Mouse (Mus musculus) embryonic facial prominence, embryonic 12.5 days (tissue): ENCODE results near the gene Itga9. TPM values are rescaled to one million over a fixed set of nuclear protein-coding genes. Genes with fewer than 3 reads are reported as not detected.

Experiments used
- ATAC-seq: fragments of 200-750 bp; cut with Nextera tagmentation; 2 replicates; pipeline ENCODE4 v1.8.0; 2017; ENCODE audit not compliant: insufficient number of reproducible peaks, insufficient read depth, low FRiP score, low TSS enrichment
- H3K27ac ChIP-seq: fragments of 300-500 bp; sonication (generic); 2 replicates; pipeline ENCODE4 v1.5.1; 2016; ENCODE audit warnings: mild to moderate bottlenecking
- H3K27me3 ChIP-seq: fragments of 300-500 bp; sonication (generic); 2 replicates; pipeline ENCODE4 v1.6.1; 2016; ENCODE audit warnings: mild to moderate bottlenecking, moderate library complexity
- H3K36me3 ChIP-seq: fragments of 300-500 bp; sonication (generic); 2 replicates; pipeline ENCODE4 v1.6.1; 2016; ENCODE audit warnings: mild to moderate bottlenecking
- H3K4me1 ChIP-seq: fragments of 300-500 bp; sonication (generic); 2 replicates; pipeline ENCODE4 v1.6.1; 2016
- H3K4me2 ChIP-seq: fragments of 300-500 bp; sonication (generic); replicated peaks from 2 replicates; pipeline ENCODE4 v1.6.1; 2016; ENCODE audit warnings: mild to moderate bottlenecking, moderate library complexity
- H3K4me3 ChIP-seq: fragments of 300-500 bp; sonication (generic); 2 replicates; pipeline ENCODE4 v1.5.1; 2016; ENCODE audit warnings: mild to moderate bottlenecking
- H3K9ac ChIP-seq: fragments of 300-500 bp; sonication (generic); 2 replicates; pipeline ENCODE4 v1.6.1; 2016; ENCODE audit warnings: mild to moderate bottlenecking, moderate library complexity
- H3K9me3 ChIP-seq: fragments of 300-500 bp; sonication (generic); 2 replicates; pipeline ENCODE4 v1.6.1; 2016; ENCODE audit warnings: mild to moderate bottlenecking, moderate library complexity
- WGBS: fragments of 180-500 bp; shearing (Covaris S2); methylation state at CpG from one replicate; pipeline ENCODE4 v1.1.7; 2016; 5-methylcytosine and 5-hydroxymethylcytosine counted together
- polyA plus RNA-seq: library from polyadenylated mRNA; unstranded; fragments of >200 nt; fragmentation: Nextera tagmentation; extraction: Ambion mirVana; gene quantifications from 2 replicates; pipeline ENCODE4 v1.2.1, GENCODE M21; 2016

Itga9 gene
- polyA plus RNA-seq, 1 experiment from 2014 or later = 18.7 TPM

- Histone ChIP-seq H3K9ac (no peak overlapping the region), H3K4me1 (peaks cover 66% of the 10 kb centered on the region), H3K9me3 (no peaks in the 10 kb centered on the region), H3K4me2 (no peak overlapping the region), H3K36me3 (no peaks in the 10 kb centered on the region), H3K27ac (peak overlapping the region; percentile 67; the same call in 1 of the 2 replicates), H3K27me3 (no peaks in the 10 kb centered on the region), H3K4me3 (no peak overlapping the region)
- no peak for ATAC-seq
- WGBS = 47% methylated on average over 8 of the region's 8 CpGs
Measured at GRCm38 (mm10) chr9:118761953-118762590, 155.6 kb downstream of the Itga9 start.

- Histone ChIP-seq H3K9me3 (no peaks in the 10 kb centered on the region), H3K9ac (no peak overlapping the region), H3K4me3 (no peak overlapping the region), H3K4me2 (no peak overlapping the region), H3K4me1 (peaks cover 66% of the 10 kb centered on the region), H3K36me3 (no peaks in the 10 kb centered on the region), H3K27ac (peak overlapping the region; percentile 67), H3K27me3 (no peaks in the 10 kb centered on the region)
- no peak for ATAC-seq
- WGBS = 27% methylated on average over 7 of the region's 7 CpGs
Measured at GRCm38 (mm10) chr9:118762759-118763158, 156.3 kb downstream of the Itga9 start.

GRCm38 (mm10) chr9:118763203-118763602 lies 156.7 kb downstream of the Itga9 start:
- Histone ChIP-seq H3K27me3 (no peaks in the 10 kb centered on the region), H3K4me2 (no peak overlapping the region), H3K9ac (no peak overlapping the region), H3K9me3 (no peaks in the 10 kb centered on the region), H3K27ac (peak overlapping the region; percentile 67; the same call in 1 of the 2 replicates), H3K36me3 (no peaks in the 10 kb centered on the region), H3K4me1 (peaks cover 66% of the 10 kb centered on the region), H3K4me3 (no peak overlapping the region)
- ATAC-seq = no peak
- WGBS = 51% methylated on average over 4 of the region's 4 CpGs

- no peaks in the 10 kb centered on the region for H3K27me3 ChIP-seq
- H3K36me3 ChIP-seq = no peaks in the 10 kb centered on the region
- 77% methylated on average over 3 of the region's 3 CpGs for WGBS
- H3K27ac ChIP-seq = 0 out of 2 replicates have a peak overlapping the region, but pooled peaks have one; percentile 20
- peaks cover 68% of the 10 kb centered on the region for H3K4me1 ChIP-seq
- H3K9me3 ChIP-seq = no peaks in the 10 kb centered on the region
- no peak overlapping the region for H3K4me2 ChIP-seq
- no peak overlapping the region for H3K4me3 ChIP-seq
- no peak for ATAC-seq
- H3K9ac ChIP-seq = no peak overlapping the region
Measured at GRCm38 (mm10) chr9:118763646-118764045, 157.2 kb downstream of the Itga9 start.

- Histone ChIP-seq H3K4me1 (peaks cover 61% of the 10 kb centered on the region), H3K27ac (peak overlapping the region; percentile 20; the same call in 1 of the 2 replicates)
Measured at GRCm38 (mm10) chr9:118765059-118765458, 158.6 kb downstream of the Itga9 start.

GRCm38 (mm10) chr9:118767008-118767407 lies 160.5 kb downstream of the Itga9 start:
- WGBS = 56% methylated on average over 7 of the region's 7 CpGs
- H3K4me3 ChIP-seq = no peak overlapping the region
- H3K9ac ChIP-seq = no peak overlapping the region
- H3K9me3 ChIP-seq = no peaks in the 10 kb centered on the region
- no peak for ATAC-seq
- H3K4me2 ChIP-seq = no peak overlapping the region
- no peaks in the 10 kb centered on the region for H3K36me3 ChIP-seq
- H3K4me1 ChIP-seq = peaks cover 57% of the 10 kb centered on the region
- H3K27me3 ChIP-seq = no peaks in the 10 kb centered on the region
- no peak overlapping the region for H3K27ac ChIP-seq

More at GRCm38 (mm10) chr9:118765059-118765458, 158.6 kb downstream of the Itga9 start:
- Histone ChIP-seq H3K27me3 (no peaks in the 10 kb centered on the region), H3K4me3 (no peak overlapping the region), H3K4me2 (no peak overlapping the region), H3K9ac (no peak overlapping the region), H3K36me3 (no peaks in the 10 kb centered on the region), H3K9me3 (no peaks in the 10 kb centered on the region)
- ATAC-seq = no peak

- no peaks in the 10 kb centered on the region for H3K9me3 ChIP-seq
- WGBS = 31% methylated on average over 4 of the region's 4 CpGs
- no peaks in the 10 kb centered on the region for H3K36me3 ChIP-seq
- H3K4me1 ChIP-seq = peaks cover 41% of the 10 kb centered on the region
- no peak overlapping the region for H3K4me3 ChIP-seq
- ATAC-seq = no peak
- no peaks in the 10 kb centered on the region for H3K27me3 ChIP-seq
- H3K9ac ChIP-seq = no peak overlapping the region
- H3K4me2 ChIP-seq = no peak overlapping the region
- H3K27ac ChIP-seq = no peak overlapping the region
Measured at GRCm38 (mm10) chr9:118768596-118768995, 162.1 kb downstream of the Itga9 start.

GRCm38 (mm10) chr9:118770366-118770765 lies 163.9 kb downstream of the Itga9 start:
- no peak overlapping the region for H3K27ac ChIP-seq
- WGBS = 61% methylated on average over 4 of the region's 4 CpGs
- H3K36me3 ChIP-seq = no peaks in the 10 kb centered on the region
- ATAC-seq = no peak
- H3K9me3 ChIP-seq = no peaks in the 10 kb centered on the region
- no peaks in the 10 kb centered on the region for H3K27me3 ChIP-seq
- no peak overlapping the region for H3K4me2 ChIP-seq
- H3K4me3 ChIP-seq = no peak overlapping the region
- peaks cover 36% of the 10 kb centered on the region for H3K4me1 ChIP-seq
- H3K9ac ChIP-seq = no peak overlapping the region

- Histone ChIP-seq H3K9ac (no peak overlapping the region), H3K27ac (peak overlapping the region; percentile 64), H3K36me3 (no peaks in the 10 kb centered on the region), H3K9me3 (no peaks in the 10 kb centered on the region), H3K4me1 (peaks cover 39% of the 10 kb centered on the region), H3K27me3 (no peaks in the 10 kb centered on the region), H3K4me2 (no peak overlapping the region), H3K4me3 (no peak overlapping the region)
- ATAC-seq = no peak
- WGBS = 32% methylated on average over 6 of the region's 6 CpGs
Measured at GRCm38 (mm10) chr9:118774676-118775075, 168.2 kb downstream of the Itga9 start.

GRCm38 (mm10) chr9:118776880-118777438 lies 170.5 kb downstream of the Itga9 start:
- no peak for ATAC-seq
- WGBS = 91% methylated on average over 2 of the region's 2 CpGs

GRCm38 (mm10) chr9:118778596-118778995 lies 172.1 kb downstream of the Itga9 start:
- H3K36me3 ChIP-seq = no peaks in the 10 kb centered on the region
- H3K9ac ChIP-seq = no peak overlapping the region
- ATAC-seq = no peak
- no peak overlapping the region for H3K4me3 ChIP-seq
- 0 out of 2 replicates have a peak overlapping the region, but pooled peaks have one; percentile 36 for H3K27ac ChIP-seq
- H3K9me3 ChIP-seq = no peaks in the 10 kb centered on the region
- peaks cover 36% of the 10 kb centered on the region for H3K4me1 ChIP-seq
- no peaks in the 10 kb centered on the region for H3K27me3 ChIP-seq
- H3K4me2 ChIP-seq = no peak overlapping the region
- WGBS = 53% methylated on average over 2 of the region's 2 CpGs

More at GRCm38 (mm10) chr9:118776880-118777438, 170.5 kb downstream of the Itga9 start:
- no peaks in the 10 kb centered on the region for H3K9me3 ChIP-seq
- no peaks in the 10 kb centered on the region for H3K27me3 ChIP-seq
- no peak overlapping the region for H3K4me3 ChIP-seq
- no peaks in the 10 kb centered on the region for H3K36me3 ChIP-seq
- H3K4me1 ChIP-seq = peaks cover 34% of the 10 kb centered on the region
- H3K4me2 ChIP-seq = no peak overlapping the region
- no peak overlapping the region for H3K9ac ChIP-seq
- H3K27ac ChIP-seq = no peak overlapping the region

GRCm38 (mm10) chr9:118784621-118785020 lies 178.1 kb downstream of the Itga9 start:
- WGBS = 32% methylated on average over 4 of the region's 4 CpGs

More at GRCm38 (mm10) chr9:118784621-118785020, 178.1 kb downstream of the Itga9 start:
- Histone ChIP-seq H3K36me3 (no peaks in the 10 kb centered on the region), H3K4me1 (peaks cover 22% of the 10 kb centered on the region; the same call in 1 of the 2 replicates), H3K4me2 (no peak overlapping the region), H3K9ac (no peak overlapping the region), H3K4me3 (no peak overlapping the region), H3K9me3 (no peaks in the 10 kb centered on the region), H3K27ac (no peak overlapping the region), H3K27me3 (no peaks in the 10 kb centered on the region)
- ATAC-seq = no peak
